Mouse (Mus musculus): ENCODE data around the gene Ccdc17. TPM values are rescaled to one million over a fixed set of nuclear protein-coding genes. Genes with fewer than 3 reads are reported as not detected.

Gene Ccdc17
- 12.1 and 19.5 TPM in 2 replicates for total RNA-seq (2021)
- long read RNA-seq, partial matches to known transcripts, result 5 of 13 reads
- long read RNA-seq, other reads (novel, unspliced or antisense), result 7 of 13 reads

- DNase-seq, result no peak
Observed at GRCm38 (mm10) chr4:116596379-116596778, at the start of gene Ccdc17. Ccdc17 (plus strand) TSS chr4:116596654.

GRCm38 (mm10) chr4:116550432-116550831 is 46.0 kb upstream of the Ccdc17 start:
- DNase-seq, result no peak

DNA sequence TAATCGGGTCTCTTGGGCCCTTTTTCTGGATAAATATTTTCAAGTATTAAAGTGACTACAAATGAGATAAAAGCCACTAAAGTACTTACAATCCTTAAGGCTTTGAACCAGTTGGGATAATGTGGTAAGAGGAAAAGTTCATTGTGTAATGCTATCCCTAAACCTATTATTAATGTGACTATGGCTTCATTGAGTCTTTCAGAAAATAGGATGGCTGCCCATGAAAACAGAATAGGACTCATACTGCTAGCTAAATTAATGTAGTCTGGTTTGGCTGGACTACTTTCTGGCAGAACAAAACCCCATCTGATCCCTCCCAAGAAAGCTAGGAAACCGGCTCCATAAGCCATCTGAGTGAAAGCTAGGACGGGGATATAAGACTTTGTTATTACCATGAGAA is 43.4 kb upstream of the Ccdc17 start:
- DNase-seq, result no peak

GRCm38 (mm10) chr4:116555413-116556300 is 40.8 kb upstream of the Ccdc17 start, which contains the start of gene Tmem69:
Tmem69 (minus strand) TSS chr4:116555936.
- peak; percentile 65 for DNase-seq

DNA sequence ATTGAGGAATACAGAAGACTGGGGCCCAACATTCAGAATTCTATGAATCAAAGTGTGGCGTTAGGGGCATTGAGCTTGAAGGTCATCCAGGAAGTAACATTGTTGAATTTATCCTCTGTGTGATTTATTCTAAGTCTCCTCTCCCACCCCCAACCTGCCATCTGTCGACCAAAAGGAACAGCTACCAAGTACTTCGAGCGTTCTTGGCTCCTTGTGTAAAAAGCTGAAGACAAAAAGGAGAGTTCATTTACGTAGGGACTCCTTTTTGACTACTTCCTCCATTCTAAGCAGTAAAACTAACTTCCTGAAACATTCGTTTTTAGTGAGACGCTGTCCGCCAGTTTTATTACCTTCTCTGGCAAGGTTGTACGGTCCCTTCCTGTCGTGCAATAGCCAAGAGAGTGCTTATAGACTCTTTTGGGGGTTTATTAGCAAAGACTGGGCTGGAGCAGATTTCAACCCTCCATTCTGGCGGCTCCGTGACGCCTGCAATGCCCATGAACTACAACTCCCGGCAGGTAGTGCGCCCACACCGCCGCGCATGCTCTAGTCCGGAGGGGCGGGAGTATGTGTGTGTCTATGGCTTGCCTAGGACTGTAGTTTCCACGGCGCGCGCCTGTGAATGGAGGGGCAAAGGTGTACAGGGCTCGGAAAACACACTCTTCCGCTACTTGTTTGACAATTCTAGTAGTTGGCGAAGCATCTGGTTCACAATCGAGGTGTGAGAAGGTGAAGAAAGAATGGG is 39.7 kb upstream of the Ccdc17 start:
- DNase-seq, result peak; percentile 92

DNA sequence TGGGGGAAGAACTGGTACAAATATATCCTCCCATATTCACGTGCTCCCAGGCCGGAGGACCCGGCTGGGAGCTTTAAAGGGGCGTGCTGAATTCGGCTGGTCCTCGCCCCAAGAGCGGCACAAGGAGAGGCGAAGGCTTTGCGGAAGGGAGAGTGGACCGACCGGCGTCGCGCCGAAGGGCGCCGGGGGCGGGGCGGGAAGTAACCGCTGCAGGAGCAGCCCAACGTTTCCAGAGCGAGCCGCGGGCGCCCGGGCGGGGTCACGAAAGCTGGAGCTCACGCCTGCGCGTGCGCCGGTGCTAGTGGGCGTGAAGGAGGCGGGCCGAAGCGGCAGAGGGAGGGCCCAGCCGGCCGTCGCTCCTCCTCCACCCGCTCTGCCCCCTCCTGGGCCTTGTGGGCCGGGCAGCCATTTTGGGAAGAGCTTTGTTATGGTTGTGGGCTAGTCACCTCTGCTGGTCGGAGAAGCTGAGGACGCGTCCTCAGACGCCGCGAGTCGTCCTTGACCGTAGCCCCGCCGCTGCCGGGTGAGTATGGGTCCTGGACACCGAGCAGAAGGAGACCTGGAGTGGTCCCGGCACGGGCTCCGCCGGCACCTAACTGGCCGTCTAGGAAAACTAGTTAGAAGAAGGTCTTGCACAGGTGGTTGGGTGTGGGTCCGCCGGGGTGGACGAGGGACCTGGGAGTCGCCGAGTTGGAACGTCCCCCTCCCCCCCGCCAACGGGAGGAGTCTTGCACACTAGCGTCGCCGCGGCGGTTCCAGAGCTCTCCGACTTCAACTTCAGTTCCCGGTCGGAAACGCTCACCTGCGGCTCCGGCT is 38.9 kb upstream of the Ccdc17 start, which contains the start of gene Gpbp1l1:
TSS of gene Gpbp1l1 (plus strand) at position 353 of the 816 bp plus-strand sequence.
- peak; percentile 99 for DNase-seq

DNA sequence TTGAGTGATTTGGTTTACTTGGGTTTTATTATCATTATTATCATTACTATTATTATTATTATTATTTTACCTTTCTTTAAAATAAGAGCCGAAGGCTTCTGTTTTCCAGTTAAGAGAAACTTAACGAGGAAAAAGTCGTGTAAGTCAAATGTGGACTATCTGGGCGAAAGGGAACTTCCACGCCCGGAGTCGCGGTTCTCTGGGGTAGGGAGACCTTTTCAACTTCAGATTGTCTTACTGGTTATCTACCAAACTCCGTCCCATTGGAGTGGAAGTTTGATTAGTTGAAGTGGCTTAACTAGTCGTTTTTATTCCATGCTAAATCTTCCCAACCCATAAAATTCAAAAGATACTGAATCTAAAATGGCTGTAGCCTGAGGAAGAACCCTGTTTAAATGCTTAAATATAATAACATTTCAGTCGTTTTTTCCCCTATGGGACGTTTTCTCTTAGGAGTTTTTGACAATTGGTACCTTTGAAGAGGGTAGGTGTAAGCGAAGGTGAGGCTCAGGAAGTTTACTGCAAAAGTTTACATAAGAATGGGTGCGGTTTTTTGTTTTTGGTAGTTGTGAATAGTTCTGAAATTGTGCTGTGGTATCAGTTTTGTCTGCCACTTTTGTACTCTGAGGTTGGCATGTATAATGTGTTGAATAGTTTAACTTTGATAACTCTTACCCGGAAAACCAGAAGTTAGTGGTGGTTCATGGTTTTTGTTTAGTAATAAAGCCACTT is 38.1 kb upstream of the Ccdc17 start:
- peak; percentile 11 for DNase-seq

GRCm38 (mm10) chr4:116595793-116596192 is 661 bp upstream of the Ccdc17 start:
- no peak for DNase-seq

GRCm38 (mm10) chr4:116596978-116597881 is 776 bp downstream of the Ccdc17 start:
- peak; percentile 89 for DNase-seq

DNA sequence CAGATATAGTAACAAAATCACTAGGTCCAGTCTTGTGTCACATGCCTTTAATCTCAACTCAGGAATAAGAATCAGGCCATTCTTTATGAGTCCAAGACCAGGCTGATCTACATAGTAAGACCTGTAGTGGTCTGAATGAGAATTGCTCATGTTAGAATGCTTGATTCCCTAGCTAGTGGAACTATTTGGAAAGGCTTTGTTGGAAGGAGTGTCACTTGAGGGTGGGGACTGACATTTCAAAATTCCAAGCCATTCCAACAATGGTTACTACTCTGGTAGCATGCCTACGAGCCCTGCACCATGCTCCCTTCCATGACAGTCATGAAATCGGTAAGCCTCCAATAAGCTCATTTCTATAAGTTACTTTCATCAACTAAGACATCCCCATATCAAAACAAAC is 16.2 kb downstream of the Ccdc17 start:
- no peak for DNase-seq

- DNase-seq, result no peak
Observed at GRCm38 (mm10) chr4:116615237-116615636, 18.8 kb downstream of the Ccdc17 start.

GRCm38 (mm10) chr4:116624831-116625230 is 28.4 kb downstream of the Ccdc17 start:
- no peak for DNase-seq

DNA sequence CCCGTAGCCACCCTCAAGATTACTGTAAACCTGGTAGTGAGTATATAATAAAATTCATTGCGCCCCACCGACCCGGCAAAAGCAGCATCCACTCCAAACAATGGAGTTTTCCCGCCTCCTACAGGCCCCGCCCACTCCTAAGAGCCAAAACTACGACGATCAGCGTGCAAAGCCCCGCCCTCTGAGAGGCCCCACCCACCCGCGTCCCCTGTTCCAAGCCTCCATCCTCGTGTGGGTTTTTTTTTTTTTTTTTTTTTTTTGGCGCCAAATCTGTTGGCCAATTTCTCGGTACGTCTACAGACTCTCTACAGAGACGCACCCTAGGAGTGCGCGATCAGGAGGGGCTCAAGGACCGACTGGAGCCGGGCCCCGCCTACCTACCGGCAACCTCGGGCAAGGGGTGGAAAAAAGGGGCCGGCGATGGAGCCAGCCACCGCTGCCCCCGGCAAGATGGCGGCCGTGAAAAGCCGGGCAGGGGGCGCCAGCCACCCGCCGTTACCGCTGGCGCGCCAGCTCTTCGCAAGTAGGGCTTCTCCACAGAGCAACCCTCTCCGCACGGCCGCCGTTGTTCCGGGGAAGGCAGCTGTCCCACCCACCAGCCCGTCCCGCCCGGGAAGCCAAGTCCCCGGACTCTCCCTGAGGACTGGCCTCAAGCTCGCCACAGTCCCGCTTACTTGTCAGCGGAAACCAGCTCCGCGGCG is 30.4 kb downstream of the Ccdc17 start:
- DNase-seq, result peak; percentile 81

- DNase-seq, result peak; percentile 83
Observed at GRCm38 (mm10) chr4:116627359-116627716, 30.9 kb downstream of the Ccdc17 start.

DNA sequence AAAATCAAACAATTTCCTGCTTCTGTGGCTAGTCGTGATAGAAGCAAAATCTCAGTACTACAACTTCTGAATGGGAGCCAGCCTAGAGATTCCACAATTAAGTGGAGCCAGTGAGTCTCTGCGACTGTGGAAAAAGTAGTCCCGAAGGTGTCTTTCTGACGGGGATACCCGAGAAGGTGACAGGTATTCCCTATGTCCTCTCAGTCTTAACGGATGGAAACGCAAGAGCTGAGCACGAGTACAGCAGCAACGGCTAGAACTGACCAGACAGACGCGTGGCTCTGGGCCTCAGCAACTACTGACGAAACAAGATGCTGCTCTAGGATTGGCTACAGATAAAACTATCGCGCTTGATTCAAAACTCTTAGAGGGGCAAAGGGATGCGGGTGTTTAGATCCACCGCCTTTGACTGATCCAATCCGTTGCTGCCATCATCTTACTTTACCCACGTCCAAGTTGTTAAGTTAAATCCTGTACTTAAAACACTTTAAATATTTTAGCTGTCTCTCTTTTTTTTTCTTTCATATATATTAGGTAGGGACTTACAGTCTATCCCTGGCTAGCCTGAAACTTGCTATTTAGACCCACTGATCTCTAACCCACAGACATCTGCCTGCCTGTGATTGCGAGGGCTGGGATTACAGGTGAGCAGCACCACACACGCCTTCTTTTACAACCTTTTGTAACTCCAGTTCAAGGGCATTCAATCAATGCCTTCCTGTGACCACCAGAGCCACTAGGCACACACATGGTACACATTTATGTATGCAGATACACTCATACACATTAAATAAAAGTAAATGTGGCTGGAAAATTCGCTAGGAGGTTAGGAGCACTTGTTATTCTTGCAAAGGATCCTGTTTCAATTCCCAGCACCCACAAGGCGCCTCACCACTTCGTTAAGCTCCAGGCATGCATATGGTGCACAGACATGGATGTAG is 31.5 kb downstream of the Ccdc17 start, which contains the start of gene Nasp:
TSS of gene Nasp (minus strand) at position 220 of the 941 bp plus-strand sequence.
- DNase-seq, result peak; percentile 56

DNA sequence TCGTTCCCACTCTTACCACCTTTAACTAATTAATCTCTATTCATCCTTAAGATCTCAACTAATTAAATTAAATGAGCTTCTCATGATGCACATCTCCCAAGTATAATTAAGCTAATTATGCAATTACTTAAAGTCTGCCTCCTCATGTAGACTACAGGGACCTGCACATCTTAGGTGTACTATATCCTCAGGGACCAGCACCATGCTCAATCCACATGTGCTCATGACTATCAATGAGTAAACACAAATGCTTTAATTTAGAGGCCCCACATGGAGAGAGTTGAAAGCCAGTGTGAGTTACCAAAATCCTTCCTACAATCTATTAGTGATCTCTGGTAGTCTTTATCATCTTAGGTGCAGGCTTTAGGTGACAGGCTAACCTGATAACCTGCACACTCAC is 38.7 kb downstream of the Ccdc17 start:
- DNase-seq, result no peak

- no peak for DNase-seq
Observed at GRCm38 (mm10) chr4:116638821-116639220, 42.4 kb downstream of the Ccdc17 start.

GRCm38 (mm10) chr4:116642071-116642470 is 45.6 kb downstream of the Ccdc17 start:
- no peak for DNase-seq
